Mouse (Mus musculus) c-Kit-positive CD71-positive TER-119-negative erythroid progenitor cells, embryonic 14.5 days (primary cell): ENCODE results near the gene Nfe2l2.
"Not testable (repeated sequence)": the region's sequence is repeated elsewhere in the genome, so short reads cannot be mapped to it uniquely, and the experiment has no call there.

ENCODE experiments used
- DNase-seq: peaks from one replicate; pipeline ENCODE4 v3.0.0-alpha.2; 2013; ENCODE audit warnings: low read depth

Gene Nfe2l2

GRCm38 (mm10) chr2:75713083-75713482 is 8.6 kb upstream of the Nfe2l2 start:
- no peak for DNase-seq

- DNase-seq: no peak
Measured at GRCm38 (mm10) chr2:75707420-75707819, 3.0 kb upstream of the Nfe2l2 start.

GRCm38 (mm10) chr2:75706435-75706834 is 2.0 kb upstream of the Nfe2l2 start:
- no peak for DNase-seq

- DNase-seq: no peak
Measured at GRCm38 (mm10) chr2:75705162-75705752, 816 bp upstream of the Nfe2l2 start.

- DNase-seq: peak; percentile 67
Measured at GRCm38 (mm10) chr2:75703375-75704181, 863 bp downstream of the Nfe2l2 start.

GRCm38 (mm10) chr2:75702588-75702976 is 1.9 kb downstream of the Nfe2l2 start:
- no peak for DNase-seq

GRCm38 (mm10) chr2:75701822-75702587 is 2.4 kb downstream of the Nfe2l2 start:
- DNase-seq: no peak

GRCm38 (mm10) chr2:75701207-75701606 is 3.2 kb downstream of the Nfe2l2 start:
- no peak for DNase-seq

GRCm38 (mm10) chr2:75700543-75700942 is 3.9 kb downstream of the Nfe2l2 start:
- no peak for DNase-seq

GRCm38 (mm10) chr2:75698874-75699273 is 5.6 kb downstream of the Nfe2l2 start:
- DNase-seq: no peak

GRCm38 (mm10) chr2:75698007-75698406 is 6.4 kb downstream of the Nfe2l2 start:
- no peak for DNase-seq

- DNase-seq: no peak
Measured at GRCm38 (mm10) chr2:75697222-75697621, 7.2 kb downstream of the Nfe2l2 start.

- DNase-seq: no peak
Measured at GRCm38 (mm10) chr2:75696371-75696770, 8.1 kb downstream of the Nfe2l2 start.

- DNase-seq: no peak
Measured at GRCm38 (mm10) chr2:75695676-75696350, 8.6 kb downstream of the Nfe2l2 start.

GRCm38 (mm10) chr2:75694926-75695325 is 9.5 kb downstream of the Nfe2l2 start:
- DNase-seq: not testable (repeated sequence)

- no peak for DNase-seq
Measured at GRCm38 (mm10) chr2:75692369-75692768, 12.1 kb downstream of the Nfe2l2 start.

- no peak for DNase-seq
Measured at GRCm38 (mm10) chr2:75691316-75691715, 13.1 kb downstream of the Nfe2l2 start.

GRCm38 (mm10) chr2:75690656-75691055 is 13.8 kb downstream of the Nfe2l2 start:
- DNase-seq: no peak

- DNase-seq: no peak
Measured at GRCm38 (mm10) chr2:75689482-75690158, 14.8 kb downstream of the Nfe2l2 start.

GRCm38 (mm10) chr2:75688901-75689300 is 15.5 kb downstream of the Nfe2l2 start:
- DNase-seq: no peak

GRCm38 (mm10) chr2:75687040-75687749 is 17.2 kb downstream of the Nfe2l2 start:
- DNase-seq: no peak
